Mouse (Mus musculus): ENCODE measurements around the gene Gm136.

- TF ChIP-seq TAL1 (IDR thresholded peaks at IDR 0.05; ENCODE audit: low read length), result no peak
- TF ChIP-seq GATA1 (IDR thresholded peaks at IDR 0.05; ENCODE audit: low read length), result no peak
These were observed 54.5 kb downstream of the Gm136 start for GRCm38 (mm10) chr4:34701528-34701927.

Data from erythroblast, embryonic 14.5 days (primary cell).